Mouse (Mus musculus) Patski (cell line): ENCODE measurements around the gene Casp6. TPM values are rescaled to one million over a fixed set of nuclear protein-coding genes. Genes with fewer than 3 reads are reported as not detected.
A peak's percentile ranks its signal among the peaks of the same experiment; 100 is the strongest.

Experiments used
- ATAC-seq: fragments of 100-300 bp; one replicate; pipeline ENCODE4 v1.8.0; 2021
- CTCF ChIA-PET: fragments of 350-600 bp; sonication (Branson Sonifier 250); formaldehyde crosslinking; loops from one replicate; lab custom pipeline; 2022; ENCODE audit warnings: inconsistent platforms; lab: Charles Lee
- POLR2A ChIA-PET: fragments of 350-600 bp; sonication (Branson Sonifier 250); formaldehyde crosslinking; loops from one replicate; lab custom pipeline; 2022; ENCODE audit warnings: antibody characterized with exemption, inconsistent platforms; lab: Charles Lee
- DNase-seq: peaks from one replicate; pipeline ENCODE4 v3.0.0-alpha.2; 2011; ENCODE audit warnings: low read depth, low spot score
- H3K27me3 ChIP-seq: fragments of 371-371 bp; one replicate; pipeline ENCODE4 v1.5.1; 2021
- CTCF ChIP-seq: fragments of 100-300 bp; IDR thresholded peaks from one replicate; pipeline ENCODE4 v1.5.1; 2021
- in situ Hi-C: fragments of 300-500 bp; cut with MboI; formaldehyde crosslinking; loops from 3 replicates; pipeline ENCODE4 v1.11.1; 2018; ENCODE audit warnings: low pct_unique_long_range_greater_than_20kb, mixed read lengths
- polyA plus RNA-seq: library from polyadenylated mRNA; unstranded; gene quantifications from one replicate; pipeline ENCODE4 v1.2.3, GENCODE M21; 2021

Gene Casp6
- polyA plus RNA-seq, 1 experiment from 2014 or later = 67.4 TPM

GRCm38 (mm10) chr3:129941291-129941690, 40.1 kb downstream of the Casp6 start:
- peak; percentile 48 for ATAC-seq
- H3K27me3 ChIP-seq = no peaks in the 10 kb centered on the region
- in situ Hi-C loops = no loop called here

GRCm38 (mm10) chr3:129943813-129944212, 42.6 kb downstream of the Casp6 start:
- POLR2A ChIA-PET = no interaction called here
- no peak for ATAC-seq
- no peak for TF ChIP-seq CTCF
- CTCF ChIA-PET = interaction anchor here (0.6 kb wide), 1 partner anchor 14 kb away, joined by 3 read pairs; no protein-coding TSS in a partner anchor
- in situ Hi-C loops = no loop called here
- H3K27me3 ChIP-seq = no peaks in the 10 kb centered on the region
- DNase-seq = no peak

More at GRCm38 (mm10) chr3:129941291-129941690, 40.1 kb downstream of the Casp6 start:
- DNase-seq = peak; percentile 54
- no peak for TF ChIP-seq CTCF
- ChIA-PET CTCF (interaction anchor here (0.8 to 2.1 kb wide), 6 partner anchors 10 to 113 kb away, joined by 3 to 8 read pairs (median 4); partner anchors contain the start of gene Mcub), POLR2A (no interaction called here)

GRCm38 (mm10) chr3:129946217-129946914, 45.1 kb downstream of the Casp6 start:
- TF ChIP-seq CTCF = no peak
- H3K27me3 ChIP-seq = no peaks in the 10 kb centered on the region
- ChIA-PET CTCF (interaction anchor here (0.6 kb wide), 1 partner anchor 20 kb away, joined by 3 read pairs; no protein-coding TSS in a partner anchor), POLR2A (no interaction called here)
- no peak for DNase-seq
- ATAC-seq = no peak
- in situ Hi-C loops = no loop called here

DNA sequence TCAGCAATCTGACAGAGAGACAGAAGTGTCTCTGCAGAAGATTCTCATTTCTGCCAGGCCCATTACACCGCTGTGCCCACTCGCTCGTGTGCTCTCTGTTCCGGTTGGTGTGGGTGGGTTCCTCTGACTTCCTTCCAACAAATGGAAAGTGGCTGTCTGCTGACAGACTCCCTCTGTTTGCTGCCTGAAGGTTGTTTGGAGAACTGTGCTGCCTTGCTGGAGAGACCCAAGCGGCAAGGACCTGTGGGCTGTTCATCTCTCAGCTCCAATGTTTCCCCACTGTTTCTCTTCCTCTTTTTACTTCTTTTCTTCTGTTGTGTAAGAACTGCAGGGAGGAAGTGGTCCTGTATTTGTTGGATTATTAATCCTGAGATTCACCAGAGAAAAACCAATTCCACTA, 47.1 kb downstream of the Casp6 start:
- no peak for DNase-seq
- in situ Hi-C loops = no loop called here
- H3K27me3 ChIP-seq = no peaks in the 10 kb centered on the region
- CTCF ChIA-PET = no interaction called here
- TF ChIP-seq CTCF = no peak
- POLR2A ChIA-PET = interaction anchor here (0.5 kb wide), 1 partner anchor 603 kb away, joined by 6 read pairs; no protein-coding TSS in a partner anchor
- no peak for ATAC-seq

DNA sequence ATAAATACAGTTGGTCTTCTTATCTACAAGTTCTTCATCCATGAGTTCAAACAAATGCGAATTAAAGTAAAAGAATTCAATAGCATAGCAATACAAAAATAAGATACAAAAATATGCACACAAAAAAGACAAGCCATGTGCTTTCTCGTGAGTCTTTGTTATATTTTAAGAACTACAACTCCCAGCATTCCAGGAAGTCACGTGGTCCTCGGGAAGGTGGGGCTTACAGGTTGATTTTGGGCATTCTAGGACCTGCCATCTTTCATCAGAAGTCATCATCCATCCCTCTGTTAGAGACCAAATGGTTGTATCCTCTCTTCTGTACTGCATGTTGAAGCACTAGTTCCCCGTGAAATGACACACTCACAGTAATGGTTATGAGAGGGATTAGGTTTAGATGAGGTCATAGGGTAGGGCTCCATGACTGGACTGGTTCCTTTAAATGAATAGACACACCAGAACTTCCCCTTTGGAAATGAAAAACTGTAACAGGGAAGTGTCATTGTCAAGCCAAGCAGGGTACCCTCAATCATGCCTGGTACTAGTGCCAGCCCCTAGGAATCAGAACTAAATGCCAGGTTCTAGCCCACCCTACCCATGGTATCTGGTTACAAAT, 48.0 kb downstream of the Casp6 start:
- in situ Hi-C loops = no loop called here
- ChIA-PET CTCF (no interaction called here), POLR2A (no interaction called here)
- ATAC-seq = no peak
- no peaks in the 10 kb centered on the region for H3K27me3 ChIP-seq
- no peak for DNase-seq
- no peak for TF ChIP-seq CTCF

- ATAC-seq (no peak), DNase-seq (no peak)
- TF ChIP-seq CTCF = no peak
- in situ Hi-C loops = no loop called here
- CTCF ChIA-PET = no interaction called here
- no peaks in the 10 kb centered on the region for H3K27me3 ChIP-seq
- POLR2A ChIA-PET = no interaction called here
Measured at GRCm38 (mm10) chr3:129953296-129953695, 52.1 kb downstream of the Casp6 start.

DNA sequence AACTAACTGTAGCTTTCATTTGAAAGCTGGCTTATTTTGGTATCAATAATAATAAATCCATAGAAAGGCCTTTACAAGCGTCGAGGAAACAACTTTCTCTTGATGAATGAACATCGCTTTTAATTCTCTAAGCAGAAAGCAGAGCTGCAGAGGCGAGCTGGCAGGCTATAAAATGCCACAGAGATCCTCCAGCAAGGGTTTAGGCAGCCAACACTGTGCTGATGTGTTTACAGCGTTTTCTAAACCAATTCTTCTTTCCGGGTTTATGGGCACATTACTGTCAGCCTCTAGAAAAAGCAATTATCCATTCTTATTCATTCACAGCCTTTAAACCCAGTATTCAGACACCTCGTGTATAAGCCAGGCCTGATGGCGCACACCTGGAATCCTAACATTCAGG, 61.3 kb downstream of the Casp6 start:
- H3K27me3 ChIP-seq = no peaks in the 10 kb centered on the region
- TF ChIP-seq CTCF = no peak
- ChIA-PET CTCF (interaction anchor here (1.0 kb wide), 1 partner anchor 23 kb away, joined by 3 read pairs; no protein-coding TSS in a partner anchor), POLR2A (no interaction called here)
- ATAC-seq (no peak), DNase-seq (no peak)
- in situ Hi-C loops = no loop called here

Other genes starting within 250 kb of the Casp6 start
- 1.2 TPM for gene Egf, start 146.1 kb upstream of the Casp6 start, polyA plus RNA-seq
- not detected for gene Lrit3, start 97.4 kb upstream of the Casp6 start, polyA plus RNA-seq
- 0.30 TPM for gene Rrh, start 78.8 kb upstream of the Casp6 start, polyA plus RNA-seq
- 96.2 TPM for gene Gar1, start 70.0 kb upstream of the Casp6 start, polyA plus RNA-seq
- gene Cfi, start 65.5 kb upstream of the Casp6 start, polyA plus RNA-seq = 1.3 TPM
- gene Pla2g12a, start 22.8 kb upstream of the Casp6 start, polyA plus RNA-seq = 33.3 TPM
- gene Mcub, start 68.8 kb downstream of the Casp6 start, polyA plus RNA-seq = 12.4 TPM
- gene Sec24b, start 160.1 kb downstream of the Casp6 start, polyA plus RNA-seq = 126 TPM
- 0.03 TPM for gene Col25a1, start 230.1 kb downstream of the Casp6 start, polyA plus RNA-seq